Mouse (Mus musculus) ES-Bruce4 (cell line): ENCODE results near the gene Atp1a2.

ENCODE experiments used
- CTCF ChIP-seq: IDR thresholded peaks from one replicate; pipeline ENCODE4 v1.8.1; 2011; ENCODE audit warnings: low read depth, low read length
- POLR2A ChIP-seq: IDR thresholded peaks from one replicate; pipeline ENCODE4 v1.8.1; 2011; ENCODE audit warnings: low read length; ENCODE audit not compliant: insufficient read depth

- TF ChIP-seq CTCF (no peak), POLR2A (no peak)
Measured at GRCm38 (mm10) chr1:172337411-172338185, 39.7 kb upstream of the Atp1a2 start.
